Mouse (Mus musculus): ENCODE results near the gene Kcnip1. TPM values are rescaled to one million over a fixed set of nuclear protein-coding genes. Genes with fewer than 3 reads are reported as not detected.

Gene Kcnip1
- polyA plus RNA-seq, 1 experiment from 2014 or later, result 38.8 TPM

DNA sequence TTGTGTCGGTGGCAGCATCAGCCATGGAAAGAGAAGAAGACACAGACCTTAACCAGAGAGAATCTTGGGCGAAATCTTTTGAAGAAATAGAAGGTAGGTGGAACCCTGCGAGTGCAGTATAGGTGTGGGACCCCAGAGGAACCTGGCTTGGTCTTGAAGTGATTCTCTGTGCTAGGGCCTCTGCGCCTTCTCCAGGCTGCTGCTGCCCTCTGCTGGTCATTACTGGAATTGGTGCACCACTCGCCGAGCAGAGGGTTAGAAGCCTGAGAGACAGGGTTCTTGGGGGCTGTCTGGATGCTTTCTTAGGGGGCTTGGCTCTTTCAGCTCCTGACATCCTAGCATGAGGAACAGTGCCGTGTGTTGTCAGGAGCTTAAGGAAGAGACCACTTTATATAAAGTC is 271.7 kb downstream of the Kcnip1 start:
- 28% methylated on average over 7 of the region's 7 CpGs for WGBS
- Histone ChIP-seq H3K27me3 (replicated peaks) (no peaks in the 10 kb centered on the region), H3K36me3 (no peaks in the 10 kb centered on the region), H3K9me3 (0 out of 2 replicates have a peak, but pooled peaks cover 4% of the 10 kb centered on the region), H3K4me2 (replicated peaks) (no peak overlapping the region), H3K9ac (no peak overlapping the region), H3K4me1 (no peaks in the 10 kb centered on the region), H3K27ac (no peak overlapping the region), H3K4me3 (no peak overlapping the region)
- ATAC-seq (ENCODE audit: low FRiP score, low read depth), result no peak

DNA sequence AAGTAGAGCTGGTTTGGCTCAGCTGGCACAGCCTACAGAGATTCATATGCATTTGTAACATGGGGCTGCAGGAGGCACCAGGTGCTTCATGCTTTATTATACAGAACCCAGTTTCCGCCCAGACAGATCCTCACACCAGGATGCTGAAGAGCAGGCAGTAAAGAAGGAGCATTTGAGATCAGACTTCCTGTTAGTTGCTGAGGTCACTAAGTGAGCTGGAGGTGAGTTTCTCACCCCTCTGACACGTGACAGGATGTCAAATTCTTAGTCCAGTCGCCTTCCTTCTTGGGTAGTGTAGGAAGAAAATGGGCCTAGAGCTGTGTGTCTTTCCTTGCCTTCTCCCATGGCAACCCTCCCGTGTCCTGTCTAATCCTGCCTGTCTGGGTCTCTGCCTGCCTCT is 286.2 kb downstream of the Kcnip1 start:
- H3K9ac ChIP-seq, result no peak overlapping the region
- H3K4me3 ChIP-seq, result no peak overlapping the region
- H3K27me3 ChIP-seq (replicated peaks), result no peaks in the 10 kb centered on the region
- H3K9me3 ChIP-seq, result no peaks in the 10 kb centered on the region
- H3K27ac ChIP-seq, result no peak overlapping the region
- 29% methylated on average over 4 of the region's 4 CpGs for WGBS
- H3K4me2 ChIP-seq (replicated peaks), result no peak overlapping the region
- no peak for ATAC-seq (ENCODE audit: low FRiP score, low read depth)
- H3K4me1 ChIP-seq, result no peaks in the 10 kb centered on the region
- H3K36me3 ChIP-seq, result no peaks in the 10 kb centered on the region

DNA sequence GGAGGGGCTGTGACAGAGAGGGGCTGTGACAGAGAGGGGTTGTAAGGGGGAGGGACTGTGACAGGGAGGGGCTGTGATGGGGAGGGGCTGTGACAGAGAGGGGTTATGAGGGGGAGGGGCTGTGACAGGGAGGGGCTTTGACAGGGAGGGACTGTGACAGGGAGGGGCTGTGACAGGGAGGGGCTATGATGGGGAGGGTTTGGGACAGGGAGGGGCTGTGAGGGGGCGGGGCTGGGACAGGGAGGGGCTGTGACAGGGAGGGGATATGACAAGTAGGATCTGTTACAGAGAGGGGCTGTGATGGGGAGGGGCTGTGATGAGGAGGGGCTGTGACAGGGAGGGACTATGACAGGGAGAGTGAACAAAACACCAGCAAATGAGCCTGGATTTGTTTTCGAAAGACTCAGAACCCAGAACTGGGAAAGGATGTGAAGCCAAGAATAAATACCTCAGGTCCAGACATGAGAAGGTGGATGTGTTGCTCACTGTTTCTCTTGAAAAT is 290.9 kb downstream of the Kcnip1 start:
- WGBS, result 42% methylated on average over 2 of the region's 2 CpGs
- Histone ChIP-seq H3K4me1 (no peaks in the 10 kb centered on the region), H3K36me3 (no peaks in the 10 kb centered on the region), H3K4me3 (no peak overlapping the region), H3K27ac (no peak overlapping the region), H3K4me2 (replicated peaks) (no peak overlapping the region), H3K9ac (no peak overlapping the region), H3K27me3 (replicated peaks) (no peaks in the 10 kb centered on the region), H3K9me3 (no peaks in the 10 kb centered on the region)
- 0 out of 2 replicates have a peak, but pooled peaks have one; percentile 31 for ATAC-seq (ENCODE audit: low FRiP score, low read depth)

DNA sequence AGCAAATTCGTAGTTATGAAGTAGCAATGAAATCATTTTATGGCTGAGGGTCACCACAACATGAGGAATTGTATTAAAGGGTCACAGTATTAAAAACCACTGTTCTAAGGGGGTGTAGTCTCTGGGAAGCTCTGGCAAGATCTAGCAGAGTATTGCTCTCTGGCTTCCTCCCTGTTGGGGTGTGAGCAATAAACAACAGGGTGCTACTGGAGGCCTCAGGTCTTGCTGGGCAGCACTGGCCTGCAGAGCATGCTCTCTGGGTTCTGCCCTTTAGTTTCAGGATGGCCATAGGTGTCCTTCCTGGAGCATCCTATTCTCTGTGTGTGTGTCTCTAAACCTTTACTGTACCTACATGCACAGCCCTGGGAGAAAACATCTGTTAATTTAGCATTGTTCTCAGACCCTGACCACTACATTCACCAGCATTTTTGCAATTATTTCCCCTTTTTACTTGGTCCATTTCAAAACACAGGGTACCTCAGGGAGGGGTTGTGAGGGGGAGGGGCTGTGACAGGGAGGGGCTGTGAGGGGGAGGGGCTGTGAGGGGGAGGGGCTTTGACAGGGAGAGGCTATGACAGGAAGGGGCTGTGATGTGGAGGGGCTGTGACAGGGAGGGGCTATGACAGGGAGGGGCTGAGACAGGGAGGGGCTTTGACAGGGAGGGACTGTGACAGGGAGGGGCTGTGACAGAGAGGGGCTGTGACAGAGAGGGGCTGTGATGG is 291.6 kb downstream of the Kcnip1 start:
- H3K9ac ChIP-seq, result no peak overlapping the region
- H3K4me3 ChIP-seq, result no peak overlapping the region
- 0 out of 2 replicates have a peak, but pooled peaks have one; percentile 59 for ATAC-seq (ENCODE audit: low FRiP score, low read depth)
- no peaks in the 10 kb centered on the region for H3K36me3 ChIP-seq
- H3K4me2 ChIP-seq (replicated peaks), result no peak overlapping the region
- WGBS, result 50% methylated on average over 1 of the region's 1 CpGs
- no peaks in the 10 kb centered on the region for H3K27me3 ChIP-seq (replicated peaks)
- H3K4me1 ChIP-seq, result no peaks in the 10 kb centered on the region
- no peak overlapping the region for H3K27ac ChIP-seq
- no peaks in the 10 kb centered on the region for H3K9me3 ChIP-seq

DNA sequence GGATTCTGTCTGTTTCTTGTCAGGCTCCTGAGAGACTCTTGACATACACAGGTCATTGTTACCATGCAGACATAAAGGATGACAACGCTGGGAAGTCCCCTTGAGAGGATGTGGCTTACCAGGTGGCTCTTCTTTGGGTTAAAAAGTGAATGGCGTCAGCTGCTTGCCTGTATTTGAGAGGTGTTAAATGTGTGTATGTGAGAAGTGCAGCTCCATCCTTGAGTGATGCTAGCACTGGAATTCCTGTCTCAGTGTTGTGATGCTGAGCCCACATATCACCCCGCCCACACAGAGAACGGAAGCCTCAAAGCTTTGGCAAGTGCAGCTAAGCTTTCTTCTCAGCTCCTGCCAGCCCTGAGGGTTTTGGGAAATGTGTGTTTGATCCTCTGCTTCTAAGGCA is 292.2 kb downstream of the Kcnip1 start:
- H3K27me3 ChIP-seq (replicated peaks), result no peaks in the 10 kb centered on the region
- H3K4me2 ChIP-seq (replicated peaks), result no peak overlapping the region
- no peaks in the 10 kb centered on the region for H3K9me3 ChIP-seq
- H3K27ac ChIP-seq, result no peak overlapping the region
- no peaks in the 10 kb centered on the region for H3K36me3 ChIP-seq
- 49% methylated on average over 4 of the region's 4 CpGs for WGBS
- H3K9ac ChIP-seq, result no peak overlapping the region
- no peak for ATAC-seq (ENCODE audit: low FRiP score, low read depth)
- no peak overlapping the region for H3K4me3 ChIP-seq
- H3K4me1 ChIP-seq, result no peaks in the 10 kb centered on the region

DNA sequence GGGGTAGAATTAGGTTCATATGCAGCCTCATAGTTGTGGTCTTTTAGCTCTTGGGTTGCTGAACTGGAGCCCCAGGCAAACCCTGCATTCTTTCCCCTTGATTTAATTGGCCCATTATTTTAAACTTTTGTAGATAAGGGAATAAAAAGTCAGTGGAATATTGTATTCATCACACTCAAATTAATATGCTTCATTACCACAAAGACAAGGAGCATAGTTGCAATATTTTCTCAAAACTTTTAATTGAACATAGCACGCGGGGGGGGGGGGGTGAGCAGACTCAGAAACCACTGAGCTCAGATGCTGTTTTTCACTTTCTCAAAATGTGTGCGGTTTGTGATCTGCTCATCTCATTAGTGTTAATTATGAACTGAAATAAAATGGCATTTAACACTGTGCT is 302.8 kb downstream of the Kcnip1 start:
- ATAC-seq (ENCODE audit: low FRiP score, low read depth), result no peak
- no peaks in the 10 kb centered on the region for H3K4me1 ChIP-seq
- WGBS, result 88% methylated on average over 3 of the region's 3 CpGs
- no peak overlapping the region for H3K9ac ChIP-seq
- no peaks in the 10 kb centered on the region for H3K9me3 ChIP-seq
- H3K27me3 ChIP-seq (replicated peaks), result no peaks in the 10 kb centered on the region
- no peak overlapping the region for H3K4me2 ChIP-seq (replicated peaks)
- no peak overlapping the region for H3K27ac ChIP-seq
- no peaks in the 10 kb centered on the region for H3K36me3 ChIP-seq
- no peak overlapping the region for H3K4me3 ChIP-seq

DNA sequence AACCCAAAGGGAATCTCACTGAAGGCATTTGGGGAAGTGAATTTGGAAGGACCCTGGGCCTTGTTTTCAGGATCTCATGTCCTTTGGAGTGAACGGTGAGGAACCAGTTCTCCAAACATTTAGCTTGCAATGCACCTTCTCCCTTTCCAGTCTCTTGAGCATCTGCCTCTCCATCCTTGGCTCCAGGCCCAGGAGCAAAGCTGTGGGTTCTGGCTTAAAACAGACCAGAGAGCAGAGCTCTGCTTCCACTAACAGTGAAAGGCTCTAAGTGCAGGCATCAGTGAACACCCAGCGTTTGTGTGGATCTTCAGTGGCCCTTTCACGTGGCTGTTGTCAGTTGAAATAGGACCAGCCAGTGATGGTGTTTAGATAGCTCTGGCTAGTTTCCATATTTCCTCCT is 307.0 kb downstream of the Kcnip1 start:
- H3K4me3 ChIP-seq, result no peak overlapping the region
- no peaks in the 10 kb centered on the region for H3K9me3 ChIP-seq
- no peak overlapping the region for H3K4me2 ChIP-seq (replicated peaks)
- H3K4me1 ChIP-seq, result no peaks in the 10 kb centered on the region
- no peaks in the 10 kb centered on the region for H3K36me3 ChIP-seq
- H3K27ac ChIP-seq, result no peak overlapping the region
- 81% methylated on average over 3 of the region's 3 CpGs for WGBS
- H3K27me3 ChIP-seq (replicated peaks), result peaks cover 3% of the 10 kb centered on the region; the same call in 1 of the 2 replicates
- no peak for ATAC-seq (ENCODE audit: low FRiP score, low read depth)
- H3K9ac ChIP-seq, result no peak overlapping the region

DNA sequence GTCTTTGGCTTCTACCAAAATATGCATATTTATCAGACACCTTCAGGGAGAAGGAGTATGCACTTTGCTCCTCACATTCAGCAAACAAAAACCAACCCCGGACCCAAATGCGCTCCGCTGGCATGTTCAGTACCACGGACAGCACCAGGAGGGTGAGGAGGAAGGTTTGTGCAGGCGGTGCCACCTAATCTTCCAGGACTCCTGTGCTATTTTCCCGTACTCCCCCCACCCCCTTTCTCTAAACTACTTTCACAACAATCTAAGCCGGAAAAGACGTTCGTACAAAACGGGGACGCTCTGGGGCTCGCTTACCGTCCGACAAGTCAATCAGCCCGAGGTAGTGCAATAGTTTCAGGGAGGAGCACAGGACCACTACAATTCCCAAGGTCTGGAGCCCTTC is 312.8 kb downstream of the Kcnip1 start:
- no peak for ATAC-seq (ENCODE audit: low FRiP score, low read depth)
- 2% methylated on average over 15 of the region's 15 CpGs for WGBS
- no peaks in the 10 kb centered on the region for H3K36me3 ChIP-seq
- H3K27ac ChIP-seq, result no peak overlapping the region
- peaks cover 8% of the 10 kb centered on the region for H3K27me3 ChIP-seq (replicated peaks)
- H3K9me3 ChIP-seq, result no peaks in the 10 kb centered on the region
- H3K9ac ChIP-seq, result no peak overlapping the region
- H3K4me1 ChIP-seq, result peaks cover 6% of the 10 kb centered on the region; the same call in 1 of the 2 replicates
- no peak overlapping the region for H3K4me3 ChIP-seq
- H3K4me2 ChIP-seq (replicated peaks), result peak overlapping the region; percentile 44

DNA sequence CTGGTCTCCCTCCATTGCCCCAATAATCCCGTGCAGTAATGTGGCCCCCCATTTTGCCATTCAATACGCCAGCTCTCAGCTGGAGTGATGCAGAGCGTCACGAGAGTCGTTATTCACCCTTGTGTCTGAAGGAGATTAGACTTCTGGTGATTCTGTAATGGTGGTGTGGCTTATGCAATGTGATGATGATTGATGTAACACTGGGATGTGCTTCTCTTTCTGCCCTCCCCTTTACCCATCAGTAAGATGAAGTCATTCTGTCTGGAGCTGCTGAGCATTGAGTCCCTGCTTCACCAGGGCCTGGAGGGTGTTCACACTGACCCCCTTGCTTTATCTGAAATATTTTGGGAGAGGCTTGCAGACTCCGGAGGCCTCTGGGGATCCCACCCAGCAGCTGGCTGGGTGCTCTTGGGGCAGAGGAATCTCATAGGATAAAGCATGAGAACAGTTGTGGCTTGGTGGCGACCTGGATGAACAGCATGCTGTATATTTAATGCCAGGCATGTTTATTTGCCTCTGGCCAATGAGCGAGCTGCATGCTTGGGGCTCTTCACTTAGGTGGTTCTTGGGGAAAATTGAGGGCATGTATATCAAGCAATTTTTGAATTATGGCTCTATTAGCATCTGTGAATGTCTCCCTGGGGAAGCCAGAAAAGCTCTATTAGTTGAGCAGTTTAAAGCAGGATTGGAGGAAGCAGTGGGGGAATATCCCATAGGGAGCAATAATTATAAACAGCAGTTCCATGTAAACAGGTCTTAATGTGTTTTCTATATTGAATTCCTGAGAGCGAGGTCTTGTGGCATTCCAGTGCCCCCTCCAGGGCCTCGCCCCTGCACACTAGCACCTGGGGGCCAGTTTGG is 322.6 kb downstream of the Kcnip1 start:
- Histone ChIP-seq H3K4me3 (no peak overlapping the region), H3K36me3 (no peaks in the 10 kb centered on the region), H3K9ac (no peak overlapping the region), H3K27me3 (replicated peaks) (no peaks in the 10 kb centered on the region), H3K27ac (no peak overlapping the region), H3K9me3 (no peaks in the 10 kb centered on the region), H3K4me1 (peaks cover 24% of the 10 kb centered on the region), H3K4me2 (replicated peaks) (no peak overlapping the region)
- ATAC-seq (ENCODE audit: low FRiP score, low read depth), result peak; percentile 73
- WGBS, result 58% methylated on average over 10 of the region's 10 CpGs

DNA sequence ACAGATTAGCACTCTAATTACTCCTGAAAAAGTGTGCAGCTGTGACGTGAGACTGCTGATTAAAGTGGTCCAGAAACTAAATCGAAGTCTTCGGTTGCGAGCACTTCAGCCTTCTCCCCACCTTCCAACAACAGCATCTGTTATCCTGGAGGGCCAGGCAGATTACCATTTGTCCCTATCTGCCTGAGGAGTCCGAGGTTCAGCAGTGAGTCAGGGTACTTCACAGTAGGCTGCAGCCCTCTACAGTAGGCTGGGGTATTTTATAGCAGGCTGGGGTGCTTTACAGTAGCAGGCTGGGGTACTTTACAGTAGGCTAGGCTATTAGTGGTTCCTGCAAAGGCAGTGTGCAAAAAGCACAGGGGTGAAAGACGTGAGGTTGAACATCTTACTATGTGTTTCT is 324.6 kb downstream of the Kcnip1 start:
- Histone ChIP-seq H3K27me3 (replicated peaks) (no peaks in the 10 kb centered on the region), H3K4me2 (replicated peaks) (no peak overlapping the region), H3K4me1 (peaks cover 24% of the 10 kb centered on the region), H3K36me3 (no peaks in the 10 kb centered on the region), H3K9ac (no peak overlapping the region), H3K9me3 (no peaks in the 10 kb centered on the region), H3K27ac (no peak overlapping the region), H3K4me3 (no peak overlapping the region)
- 66% methylated on average over 6 of the region's 6 CpGs for WGBS
- ATAC-seq (ENCODE audit: low FRiP score, low read depth), result no peak

DNA sequence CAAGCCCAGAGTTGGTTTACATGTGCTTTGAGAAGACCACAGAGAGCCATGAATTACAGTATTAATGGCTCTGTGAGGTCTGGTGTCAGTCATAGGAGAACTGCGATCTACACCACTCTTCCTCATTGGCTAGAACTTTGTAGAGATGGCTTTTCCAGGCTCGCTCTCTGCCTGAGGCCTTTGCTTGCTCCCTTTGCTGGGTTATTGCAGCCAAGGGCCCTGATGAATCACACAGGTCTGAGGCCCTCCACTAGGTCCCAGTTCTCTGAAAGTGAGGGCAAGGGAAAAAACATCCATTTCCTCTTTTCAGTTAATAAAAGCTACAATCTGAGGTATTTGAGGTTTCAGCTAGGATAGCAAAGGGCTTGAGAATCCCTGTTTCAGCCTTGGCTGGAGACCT is 329.4 kb downstream of the Kcnip1 start:
- Histone ChIP-seq H3K36me3 (no peaks in the 10 kb centered on the region), H3K4me1 (peaks cover 12% of the 10 kb centered on the region), H3K27ac (no peak overlapping the region), H3K4me2 (replicated peaks) (no peak overlapping the region), H3K9ac (no peak overlapping the region), H3K27me3 (replicated peaks) (no peaks in the 10 kb centered on the region), H3K9me3 (no peaks in the 10 kb centered on the region), H3K4me3 (no peak overlapping the region)
- no peak for ATAC-seq (ENCODE audit: low FRiP score, low read depth)
- 85% methylated on average over 2 of the region's 2 CpGs for WGBS

DNA sequence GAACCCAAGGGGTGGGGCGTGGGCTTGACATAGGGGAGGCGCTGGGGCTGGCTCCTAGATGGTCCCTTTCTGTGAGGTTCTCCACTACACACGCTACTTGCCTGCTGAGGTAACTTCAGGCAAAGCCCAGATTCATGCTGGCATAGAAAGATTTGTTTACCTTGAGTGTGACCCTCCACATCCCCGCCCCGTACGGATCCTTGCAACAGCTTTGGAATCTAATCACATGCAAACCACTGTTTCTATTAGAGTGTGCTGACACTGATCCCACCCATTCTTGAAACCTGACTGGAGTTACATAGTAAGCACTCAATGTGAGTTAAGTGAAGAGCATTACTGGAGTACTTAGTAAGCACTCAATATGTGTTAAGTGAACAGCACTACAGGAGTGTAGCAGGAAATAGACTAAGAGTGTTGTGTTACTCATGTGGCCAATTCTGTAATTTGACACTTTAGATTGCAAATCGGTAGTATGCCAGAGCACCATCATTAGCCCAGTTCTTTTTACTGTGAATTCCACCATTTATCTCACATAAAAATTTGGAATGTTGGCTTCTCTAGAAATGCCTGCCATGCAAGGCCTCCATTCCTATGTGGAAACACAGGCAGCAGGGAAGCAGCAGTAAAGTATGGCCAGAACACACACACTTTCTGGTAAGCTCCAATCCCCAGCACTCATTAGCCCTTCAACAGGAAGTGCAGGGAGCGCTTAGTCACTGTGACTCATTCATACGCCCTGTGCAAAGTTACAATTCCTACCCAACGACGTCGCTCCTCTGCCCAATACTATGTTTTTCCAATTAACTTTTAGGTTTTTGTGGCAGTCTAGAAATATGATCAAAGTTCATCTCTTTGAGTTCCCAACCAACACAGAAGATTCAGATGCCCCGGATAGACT is 332.7 kb downstream of the Kcnip1 start:
- H3K27ac ChIP-seq, result no peak overlapping the region
- no peak overlapping the region for H3K4me2 ChIP-seq (replicated peaks)
- no peak overlapping the region for H3K9ac ChIP-seq
- WGBS, result 86% methylated on average over 13 of the region's 13 CpGs
- H3K4me1 ChIP-seq, result no peaks in the 10 kb centered on the region
- no peak overlapping the region for H3K4me3 ChIP-seq
- no peaks in the 10 kb centered on the region for H3K9me3 ChIP-seq
- H3K36me3 ChIP-seq, result no peaks in the 10 kb centered on the region
- peak; percentile 25; the same call in 1 of the 2 replicates for ATAC-seq (ENCODE audit: low FRiP score, low read depth)
- H3K27me3 ChIP-seq (replicated peaks), result no peaks in the 10 kb centered on the region
